Mouse (Mus musculus): ENCODE measurements around the gene Trpt1. TPM values are rescaled to one million over a fixed set of nuclear protein-coding genes. Genes with fewer than 3 reads are reported as not detected.

The Trpt1 gene
- polyA plus RNA-seq, 1 experiment from 2014 or later = 5.8 TPM

GRCm38 (mm10) chr19:6992011-6992858 is 3.7 kb upstream of the Trpt1 start, which contains the start of gene Dnajc4:
Dnajc4 (minus strand) TSS chr19:6992572.
- DNase-seq (ENCODE audit: low spot score) = peak; percentile 98

GRCm38 (mm10) chr19:6993011-6993770 is 2.7 kb upstream of the Trpt1 start:
- DNase-seq (ENCODE audit: low spot score) = no peak

GRCm38 (mm10) chr19:6994002-6994401 is 1.9 kb upstream of the Trpt1 start:
- no peak for DNase-seq (ENCODE audit: low spot score)

GRCm38 (mm10) chr19:6994489-6994888 is 1.4 kb upstream of the Trpt1 start:
- no peak for DNase-seq (ENCODE audit: low spot score)

GRCm38 (mm10) chr19:6995255-6995991 is 508 bp upstream of the Trpt1 start:
- no peak for DNase-seq (ENCODE audit: low spot score)

GRCm38 (mm10) chr19:6997721-6998290 is 1.9 kb downstream of the Trpt1 start:
- DNase-seq (ENCODE audit: low spot score) = peak; percentile 56

GRCm38 (mm10) chr19:6999360-7000063 is 3.6 kb downstream of the Trpt1 start:
- DNase-seq (ENCODE audit: low spot score) = no peak

GRCm38 (mm10) chr19:7006892-7007593 is 11.1 kb downstream of the Trpt1 start:
- DNase-seq (ENCODE audit: low spot score) = no peak

- no peak for DNase-seq (ENCODE audit: low spot score)
Measured at GRCm38 (mm10) chr19:7012426-7012825, 16.5 kb downstream of the Trpt1 start.

- no peak for DNase-seq (ENCODE audit: low spot score)
Measured at GRCm38 (mm10) chr19:7013984-7014383, 18.1 kb downstream of the Trpt1 start.

GRCm38 (mm10) chr19:7014481-7015135 is 18.7 kb downstream of the Trpt1 start:
- DNase-seq (ENCODE audit: low spot score) = no peak

- peak; percentile 83 for DNase-seq (ENCODE audit: low spot score)
Measured at GRCm38 (mm10) chr19:7017541-7018457, 21.9 kb downstream of the Trpt1 start.

GRCm38 (mm10) chr19:7018546-7018945 is 22.6 kb downstream of the Trpt1 start:
- no peak for DNase-seq (ENCODE audit: low spot score)

GRCm38 (mm10) chr19:7019191-7019590 is 23.3 kb downstream of the Trpt1 start, which contains the start of gene Fermt3:
Fermt3 (minus strand) TSS chr19:7019469.
- peak; percentile 91 for DNase-seq (ENCODE audit: low spot score)

GRCm38 (mm10) chr19:7020224-7020641 is 24.3 kb downstream of the Trpt1 start:
- DNase-seq (ENCODE audit: low spot score) = peak; percentile 84

- no peak for DNase-seq (ENCODE audit: low spot score)
Measured at GRCm38 (mm10) chr19:7029531-7029930, 33.6 kb downstream of the Trpt1 start.

GRCm38 (mm10) chr19:7034006-7034405 is 38.1 kb downstream of the Trpt1 start:
- no peak for DNase-seq (ENCODE audit: low spot score)

GRCm38 (mm10) chr19:7039088-7039720 is 43.3 kb downstream of the Trpt1 start:
- DNase-seq (ENCODE audit: low spot score) = peak; percentile 67

All from thymus, postnatal 0 days (tissue).